In genomic region chr5:93296754-93297153, GRCm38 (mm10) we compare ENCODE assay signal across 21 mouse cellular contexts. TPM values are rescaled to one million over a fixed set of nuclear protein-coding genes. Genes with fewer than 3 reads are reported as not detected.
DNase-seq lines count a peak whose midpoint lies in the region; ATAC-seq and TF ChIP-seq lines count a peak whose summit lies in the region.
"Had no signal": no experiment of that assay in that cellular context is flagged by ENCODE, and none has a peak within 500 bp of the region (broad histone marks: within the 10 kb centered on the region; RNA-seq: fewer than 3 reads in every experiment).

No protein-coding gene starts in this region.

- 38% methylated on average over 4 of the region's 4 CpGs for WGBS in kidney, adult 2 months
- 36% methylated on average over 4 of the region's 4 CpGs for WGBS in intestine, embryonic 15.5 days
- WGBS in small intestine, adult 2 months: 19% methylated on average over 4 of the region's 4 CpGs
- WGBS in forebrain, embryonic 11.5 days: 84% methylated on average over 4 of the region's 4 CpGs

- no peak overlapping the region for H3K4me2 ChIP-seq in intestine, embryonic 15.5 days (replicated peaks)
- H3K4me2 ChIP-seq in forebrain, embryonic 11.5 days (ENCODE audit: low read depth, low read length, severe bottlenecking): no peak overlapping the region
- H3K4me2 ChIP-seq: embryonic facial prominence, embryonic 12.5 days; hindbrain, embryonic 13.5 days; kidney, embryonic 15.5 days; limb, embryonic 13.5 days; neural tube, embryonic 15.5 days had no signal

- H3ac ChIP-seq in C2C12 (ENCODE audit: control insufficient read depth, insufficient read length, low read depth): no peak overlapping the region

- H3K9ac ChIP-seq in intestine, embryonic 15.5 days: no peak overlapping the region
- no peak overlapping the region for H3K9ac ChIP-seq in forebrain, embryonic 11.5 days (ENCODE audit: low read length)
- H3K9ac ChIP-seq: embryonic facial prominence, embryonic 12.5 days; hindbrain, embryonic 13.5 days; kidney, embryonic 15.5 days; limb, embryonic 13.5 days; neural tube, embryonic 15.5 days had no signal

- H3K36me3 ChIP-seq in kidney, adult 2 months (ENCODE audit: control insufficient read depth, insufficient read depth, low read length): no peaks in the 10 kb centered on the region
- H3K36me3 ChIP-seq in C2C12 (ENCODE audit: control insufficient read depth, insufficient read depth): no peaks in the 10 kb centered on the region
- H3K36me3 ChIP-seq in intestine, embryonic 15.5 days: no peaks in the 10 kb centered on the region
- H3K36me3 ChIP-seq in small intestine, adult 2 months (ENCODE audit: control insufficient read depth, insufficient read depth, low read length): no peaks in the 10 kb centered on the region
- no peaks in the 10 kb centered on the region for H3K36me3 ChIP-seq in forebrain, embryonic 11.5 days (ENCODE audit: control insufficient read depth, insufficient read depth, low read length)
- H3K36me3 ChIP-seq: embryonic facial prominence, embryonic 12.5 days; hindbrain, embryonic 13.5 days; kidney, embryonic 15.5 days; limb, embryonic 13.5 days; neural tube, embryonic 15.5 days had no signal

- no peaks in the 10 kb centered on the region for H3K79me2 ChIP-seq in C2C12 (ENCODE audit: control insufficient read depth, insufficient read depth)

- H3K27ac ChIP-seq in kidney, adult 2 months (ENCODE audit: insufficient read depth, low read depth, low read length): peak overlapping the region; percentile 56; the same call in 1 of the 2 replicates
- H3K27ac ChIP-seq in intestine, embryonic 15.5 days: no peak overlapping the region
- H3K27ac ChIP-seq in small intestine, adult 2 months (ENCODE audit: insufficient read depth, low read depth, low read length): peak overlapping the region; percentile 100
- H3K27ac ChIP-seq in forebrain, embryonic 11.5 days (ENCODE audit: low read depth, low read length): no peak overlapping the region
- H3K27ac ChIP-seq: embryonic facial prominence, embryonic 12.5 days; heart, adult 2 months; hindbrain, embryonic 13.5 days; kidney, embryonic 15.5 days; limb, embryonic 13.5 days; macrophage; neural tube, embryonic 15.5 days had no signal

- no peaks in the 10 kb centered on the region for H3K27me3 ChIP-seq in kidney, adult 2 months (replicated peaks; ENCODE audit: control insufficient read depth, insufficient read depth, low read length)
- no peaks in the 10 kb centered on the region for H3K27me3 ChIP-seq in C2C12 (ENCODE audit: control insufficient read depth, insufficient read depth, insufficient read length)
- no peaks in the 10 kb centered on the region for H3K27me3 ChIP-seq in intestine, embryonic 15.5 days (replicated peaks)
- no peaks in the 10 kb centered on the region for H3K27me3 ChIP-seq in small intestine, adult 2 months (ENCODE audit: control insufficient read depth, insufficient read depth, low read length)
- H3K27me3 ChIP-seq in forebrain, embryonic 11.5 days (ENCODE audit: control insufficient read depth, insufficient read depth, low read length): no peaks in the 10 kb centered on the region
- H3K27me3 ChIP-seq: embryonic facial prominence, embryonic 12.5 days; hindbrain, embryonic 13.5 days; kidney, embryonic 15.5 days; limb, embryonic 13.5 days; neural tube, embryonic 15.5 days had no signal

- no peak for DNase-seq in kidney, adult 2 months
- DNase-seq in kidney, adult 8-10 months: no peak
- DNase-seq in forebrain, embryonic 11.5 days (ENCODE audit: low spot score): no peak
- DNase-seq: B cell, adult 2 months; cerebellum, adult 11 months; cerebellum, adult 9-11 months; gastrocnemius, postnatal 36 days had no signal

- H3K79me3 ChIP-seq in C2C12 (ENCODE audit: low read depth): no peaks in the 10 kb centered on the region

- no peaks in the 10 kb centered on the region for H3K9me3 ChIP-seq in intestine, embryonic 15.5 days
- H3K9me3 ChIP-seq in forebrain, embryonic 11.5 days (ENCODE audit: control insufficient read depth, low read length): no peaks in the 10 kb centered on the region; the same call in 1 of the 2 replicates

- peak; percentile 81 for ATAC-seq in intestine, embryonic 15.5 days
- ATAC-seq in erythroblast, adult 5-6 weeks (replicated peaks; ENCODE audit: low FRiP score, poor library complexity, severe bottlenecking): no peak
- ATAC-seq in forebrain, embryonic 11.5 days (replicated peaks; ENCODE audit: low FRiP score): no peak
- ATAC-seq in erythroid progenitor cell, adult 5-6 weeks (replicated peaks; ENCODE audit: low FRiP score, poor library complexity, severe bottlenecking): no peak
- ATAC-seq: midbrain, embryonic 16.5 days had no signal

- TF ChIP-seq POLR2A in kidney, adult 2 months (IDR thresholded peaks at IDR 0.05; ENCODE audit: low read depth, low read length): no peak
- TF ChIP-seq POLR2A in small intestine, adult 2 months (IDR thresholded peaks at IDR 0.05; ENCODE audit: low read depth, low read length): no peak

- TF ChIP-seq CTCF in kidney, adult 2 months (conservative IDR thresholded peaks at IDR 0.05; ENCODE audit: insufficient read depth, insufficient read length, low read depth, low read length): no peak
- no peak for TF ChIP-seq CTCF in C2C12 (IDR thresholded peaks at IDR 0.05; ENCODE audit: control insufficient read depth, insufficient read depth, insufficient read length)
- TF ChIP-seq CTCF in small intestine, adult 2 months (IDR thresholded peaks at IDR 0.05; ENCODE audit: extremely low read depth, insufficient read length, insufficient replicate concordance, low read depth, low read length): no peak

- H3K4me3 ChIP-seq in kidney, adult 2 months (ENCODE audit: insufficient read depth, low read depth, low read length): no peak overlapping the region
- no peak overlapping the region for H3K4me3 ChIP-seq in C2C12 (ENCODE audit: insufficient read depth, poor library complexity, severe bottlenecking)
- H3K4me3 ChIP-seq in intestine, embryonic 15.5 days (replicated peaks): no peak overlapping the region
- no peak overlapping the region for H3K4me3 ChIP-seq in small intestine, adult 2 months (ENCODE audit: low read depth, low read length)
- H3K4me3 ChIP-seq in forebrain, embryonic 11.5 days (ENCODE audit: low read depth, low read length): no peak overlapping the region
- H3K4me3 ChIP-seq: embryonic facial prominence, embryonic 12.5 days; erythroblast, embryonic 14.5 days; heart, adult 2 months; hindbrain, embryonic 13.5 days; kidney, embryonic 15.5 days; limb, embryonic 13.5 days; neural tube, embryonic 15.5 days had no signal

- H3K4me1 ChIP-seq in kidney, adult 2 months (ENCODE audit: control insufficient read depth, insufficient read depth, low read length): peaks cover 8% of the 10 kb centered on the region
- no peaks in the 10 kb centered on the region for H3K4me1 ChIP-seq in intestine, embryonic 15.5 days (replicated peaks)
- peaks cover 28% of the 10 kb centered on the region for H3K4me1 ChIP-seq in small intestine, adult 2 months (ENCODE audit: control insufficient read depth, insufficient read depth, insufficient read length, low read length)
- H3K4me1 ChIP-seq in forebrain, embryonic 11.5 days (replicated peaks; ENCODE audit: control insufficient read depth, insufficient read depth, low read length): no peaks in the 10 kb centered on the region
- H3K4me1 ChIP-seq: embryonic facial prominence, embryonic 12.5 days; hindbrain, embryonic 13.5 days; kidney, embryonic 15.5 days; limb, embryonic 13.5 days; neural tube, embryonic 15.5 days had no signal

TF ChIP-seq in C2C12, 6 proteins besides CTCF, POLR2A, EP300 and RAD21:
- TF ChIP-seq MAX (IDR thresholded peaks at IDR 0.05) (peak; percentile 60), CEBPB (IDR thresholded peaks at IDR 0.05; ENCODE audit: low read depth) (no peak), MYOG (IDR thresholded peaks at IDR 0.05; ENCODE audit: control insufficient read depth, extremely low read depth, insufficient read length) (no peak), USF1 (IDR thresholded peaks at IDR 0.05; ENCODE audit: low read depth) (no peak), FOSL1 (IDR thresholded peaks at IDR 0.05; ENCODE audit: insufficient read depth, low read length, poor library complexity, severe bottlenecking) (peak; percentile 13), MYOD1 (IDR thresholded peaks at IDR 0.05; ENCODE audit: control insufficient read depth, insufficient read length, low read depth) (no peak)

RNA-seq across cellular contexts. Expression of gene Ccng2, which starts 29.7 kb away (rescaled TPM):
- polyA plus RNA-seq in kidney, adult 2 months (2012; rRNA removed): 16.7 and 20.0 TPM in 2 replicates
- polyA plus RNA-seq in C2C12 (2012; fragmentation: generic; extraction: Trizol): 6.3 TPM
- 33.2 and 37.8 TPM in 2 replicates for polyA plus RNA-seq in intestine, embryonic 15.5 days (2015; fragmentation: Nextera tagmentation; extraction: Ambion mirVana)
- 13.6 and 149 TPM in 2 replicates for polyA plus RNA-seq in small intestine, adult 2 months (2012; rRNA removed)
- 38.0 and 49.1 TPM in 2 replicates for total RNA-seq in erythroblast, adult 5-6 weeks (2015; ENCODE audit: low replicate concordance)
- 47.9 and 48.8 TPM in 2 replicates for total RNA-seq in erythroblast, adult 5-6 weeks (2017; ENCODE audit: low replicate concordance)
- polyA plus RNA-seq in forebrain, embryonic 11.5 days (2014; fragmentation: Nextera tagmentation; extraction: Ambion mirVana): 80.7 and 84.6 TPM in 2 replicates
- total RNA-seq in erythroid progenitor cell, adult 5-6 weeks (2015; ENCODE audit: low replicate concordance): 17.3 and 34.4 TPM in 2 replicates
- total RNA-seq in erythroid progenitor cell, adult 5-6 weeks (2017; ENCODE audit: low replicate concordance): 21.1 and 27.2 TPM in 2 replicates

Comparison
In these comparisons a context has a peak if more than half of its experiments do, and no peak if none do; other contexts are left out.
1. H3K27ac ChIP-seq: peak in kidney, adult 2 months (single experiment) and small intestine, adult 2 months (single experiment); none in intestine, embryonic 15.5 days (single experiment) and forebrain, embryonic 11.5 days (single experiment).